Mouse (Mus musculus) kidney, postnatal 0 days (tissue): ENCODE results near the gene Hoxd8. TPM values are rescaled to one million over a fixed set of nuclear protein-coding genes. Genes with fewer than 3 reads are reported as not detected.

ENCODE experiments used
- ATAC-seq: fragments of 200-750 bp; cut with Nextera tagmentation; replicated peaks from 2 replicates; pipeline ENCODE4 v1.8.0; 2017; ENCODE audit warnings: low read depth, moderate number of reproducible peaks, moderate TSS enrichment, moderate library complexity; ENCODE audit not compliant: low FRiP score
- DNase-seq: peaks from one replicate; pipeline ENCODE4 v3.0.0-alpha.2; 2016; ENCODE audit warnings: low spot score
- H3K27ac ChIP-seq: fragments of 300-500 bp; sonication (generic); 2 replicates; pipeline ENCODE4 v1.5.1; 2014; ENCODE audit warnings: mild to moderate bottlenecking
- H3K27me3 ChIP-seq: fragments of 300-500 bp; sonication (generic); 2 replicates; pipeline ENCODE4 v1.6.1; 2014; ENCODE audit warnings: low read length, mixed read lengths; ENCODE audit not compliant: insufficient read depth
- H3K36me3 ChIP-seq: fragments of 300-500 bp; sonication (generic); 2 replicates; pipeline ENCODE4 v1.6.1; 2014; ENCODE audit warnings: low read length, mixed read lengths; ENCODE audit not compliant: insufficient read depth
- H3K4me1 ChIP-seq: fragments of 300-500 bp; sonication (generic); replicated peaks from 2 replicates; pipeline ENCODE4 v1.6.1; 2014; ENCODE audit warnings: antibody characterized with exemption, low read length, mixed read lengths; ENCODE audit not compliant: insufficient read depth
- H3K4me2 ChIP-seq: fragments of 300-500 bp; sonication (generic); 2 replicates; pipeline ENCODE4 v1.6.1; 2014; ENCODE audit warnings: mild to moderate bottlenecking, low read length, moderate library complexity, mixed read lengths
- H3K4me3 ChIP-seq: fragments of 300-500 bp; sonication (generic); replicated peaks from 2 replicates; pipeline ENCODE4 v1.5.1; 2014; ENCODE audit warnings: low read depth, low read length
- H3K9ac ChIP-seq: fragments of 300-500 bp; sonication (generic); 2 replicates; pipeline ENCODE4 v1.6.1; 2014; ENCODE audit warnings: low read depth, low read length
- H3K9me3 ChIP-seq: fragments of 300-500 bp; sonication (generic); replicated peaks from 2 replicates; pipeline ENCODE4 v1.6.1; 2016; ENCODE audit warnings: low read length, inconsistent platforms, mixed read lengths
- CTCF ChIP-seq: IDR thresholded peaks from 2 replicates; pipeline ENCODE4 v1.5.1; 2016; ENCODE audit warnings: antibody characterized with exemption, low read depth, mild to moderate bottlenecking, moderate library complexity
- WGBS: fragments of 180-500 bp; shearing (Covaris S2); extraction: QIAGEN DNeasy Blood & Tissue Kit; methylation state at CpG from one replicate; pipeline ENCODE4 v1.1.7; 2014; 5-methylcytosine and 5-hydroxymethylcytosine counted together
- polyA plus RNA-seq: library from polyadenylated mRNA; unstranded; fragments of >200 nt; fragmentation: Nextera tagmentation; extraction: Ambion mirVana; gene quantifications from 2 replicates; pipeline ENCODE4 v1.2.1, GENCODE M21; 2015

The Hoxd8 gene
- polyA plus RNA-seq, 1 experiment from 2014 or later, result 76.7 TPM

DNA sequence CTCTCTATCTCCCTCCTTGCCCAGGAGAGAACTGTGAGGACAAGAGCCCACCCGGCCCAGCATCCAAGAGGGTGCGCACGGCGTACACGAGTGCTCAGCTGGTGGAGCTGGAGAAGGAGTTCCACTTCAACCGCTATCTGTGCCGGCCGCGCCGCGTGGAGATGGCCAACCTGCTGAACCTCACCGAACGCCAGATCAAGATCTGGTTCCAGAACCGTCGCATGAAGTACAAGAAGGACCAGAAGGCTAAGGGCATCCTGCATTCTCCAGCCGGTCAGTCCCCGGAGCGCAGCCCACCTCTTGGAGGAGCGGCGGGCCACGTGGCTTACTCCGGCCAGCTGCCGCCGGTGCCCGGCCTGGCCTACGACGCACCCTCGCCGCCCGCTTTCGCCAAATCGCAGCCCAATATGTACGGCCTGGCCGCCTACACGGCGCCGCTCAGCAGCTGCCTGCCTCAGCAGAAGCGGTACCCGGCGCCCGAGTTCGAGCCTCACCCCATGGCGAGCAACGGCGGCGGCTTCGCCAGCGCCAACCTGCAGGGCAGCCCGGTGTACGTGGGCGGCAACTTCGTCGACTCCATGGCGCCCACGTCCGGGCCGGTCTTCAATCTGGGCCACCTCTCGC is 42.0 kb downstream of the Hoxd8 start:
- no peaks in the 10 kb centered on the region; the same call in 1 of the 2 replicates for H3K27me3 ChIP-seq

DNA sequence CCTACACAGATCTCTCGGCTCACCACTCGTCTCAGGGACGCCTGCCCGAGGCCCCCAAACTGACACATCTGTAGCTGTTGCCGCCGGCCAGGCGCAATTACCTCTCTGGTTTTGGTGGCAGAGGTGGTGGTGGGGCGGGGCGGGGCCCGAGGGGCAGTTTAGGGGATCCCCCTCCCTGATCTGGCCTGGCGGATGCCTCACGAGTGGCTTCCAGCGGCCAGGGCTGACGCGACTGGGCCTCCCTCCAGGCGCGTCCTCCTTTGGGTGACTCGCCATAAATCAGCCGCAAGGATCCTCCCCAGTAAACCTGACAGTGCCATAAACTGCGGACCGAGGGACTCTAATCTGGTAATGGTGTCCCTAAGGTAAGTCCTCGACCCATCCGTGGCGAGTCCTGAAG is 42.6 kb downstream of the Hoxd8 start:
- H3K27me3 ChIP-seq, result no peaks in the 10 kb centered on the region; the same call in 1 of the 2 replicates
- peak overlapping the region; percentile 43 for H3K27ac ChIP-seq
- DNase-seq (no peak), ATAC-seq (0 out of 2 replicates have a peak, but pooled peaks have one; percentile 9)
- H3K9me3 ChIP-seq, result no peaks in the 10 kb centered on the region
- no peaks in the 10 kb centered on the region for H3K36me3 ChIP-seq
- no peak for TF ChIP-seq CTCF
- H3K4me3 ChIP-seq, result peak overlapping the region; percentile 18; the same call in 1 of the 2 replicates
- peaks cover 17% of the 10 kb centered on the region; the same call in 1 of the 2 replicates for H3K4me1 ChIP-seq
- peak overlapping the region; percentile 48 for H3K9ac ChIP-seq
- WGBS, result 29% methylated on average over 24 of the region's 24 CpGs
- peak overlapping the region; percentile 40 for H3K4me2 ChIP-seq

More for the DNA sequence above, 42.0 kb downstream of the Hoxd8 start:
- H3K9ac ChIP-seq, result peak overlapping the region; percentile 48
- no peaks in the 10 kb centered on the region for H3K9me3 ChIP-seq
- H3K27ac ChIP-seq, result peak overlapping the region; percentile 43
- peak overlapping the region; percentile 40 for H3K4me2 ChIP-seq
- DNase-seq, result no peak
- WGBS, result 20% methylated on average over 57 of the region's 58 CpGs
- H3K4me3 ChIP-seq, result peak overlapping the region; percentile 18
- H3K4me1 ChIP-seq, result peaks cover 17% of the 10 kb centered on the region; the same call in 1 of the 2 replicates
- no peak for TF ChIP-seq CTCF
- no peaks in the 10 kb centered on the region for H3K36me3 ChIP-seq
- ATAC-seq, result no peak

DNA sequence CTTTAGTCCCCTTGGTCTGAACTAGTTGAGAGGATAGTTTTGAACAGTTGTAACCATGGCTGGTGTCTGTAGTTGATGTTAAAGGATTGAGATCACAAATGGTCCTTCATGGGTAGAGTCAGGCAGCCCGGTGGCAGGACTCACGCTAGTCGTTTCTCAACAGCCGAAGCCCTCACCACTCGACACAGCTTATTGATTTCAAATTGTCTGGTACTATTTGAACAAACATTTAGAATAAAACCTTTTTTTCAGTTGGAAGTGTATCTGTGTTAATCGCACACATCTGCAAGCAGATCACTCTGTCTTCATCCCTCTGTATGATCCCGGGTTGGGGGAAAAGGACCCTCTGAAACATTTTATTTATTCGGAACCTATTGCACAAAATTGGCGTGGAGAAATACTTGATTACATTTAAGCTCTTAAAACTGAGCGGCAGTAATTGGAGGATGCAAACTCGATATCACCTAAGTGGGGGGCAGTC is 43.3 kb downstream of the Hoxd8 start:
- Histone ChIP-seq H3K9me3 (no peaks in the 10 kb centered on the region), H3K4me1 (peaks cover 17% of the 10 kb centered on the region; the same call in 1 of the 2 replicates), H3K27ac (no peak overlapping the region), H3K36me3 (no peaks in the 10 kb centered on the region), H3K9ac (0 out of 2 replicates have a peak overlapping the region, but pooled peaks have one; percentile 24), H3K27me3 (no peaks in the 10 kb centered on the region; the same call in 1 of the 2 replicates), H3K4me2 (0 out of 2 replicates have a peak overlapping the region, but pooled peaks have one; percentile 40), H3K4me3 (peak overlapping the region; percentile 12; the same call in 1 of the 2 replicates)
- no peak for ATAC-seq
- DNase-seq, result no peak
- no peak for TF ChIP-seq CTCF
- WGBS, result 72% methylated on average over 11 of the region's 11 CpGs

DNA sequence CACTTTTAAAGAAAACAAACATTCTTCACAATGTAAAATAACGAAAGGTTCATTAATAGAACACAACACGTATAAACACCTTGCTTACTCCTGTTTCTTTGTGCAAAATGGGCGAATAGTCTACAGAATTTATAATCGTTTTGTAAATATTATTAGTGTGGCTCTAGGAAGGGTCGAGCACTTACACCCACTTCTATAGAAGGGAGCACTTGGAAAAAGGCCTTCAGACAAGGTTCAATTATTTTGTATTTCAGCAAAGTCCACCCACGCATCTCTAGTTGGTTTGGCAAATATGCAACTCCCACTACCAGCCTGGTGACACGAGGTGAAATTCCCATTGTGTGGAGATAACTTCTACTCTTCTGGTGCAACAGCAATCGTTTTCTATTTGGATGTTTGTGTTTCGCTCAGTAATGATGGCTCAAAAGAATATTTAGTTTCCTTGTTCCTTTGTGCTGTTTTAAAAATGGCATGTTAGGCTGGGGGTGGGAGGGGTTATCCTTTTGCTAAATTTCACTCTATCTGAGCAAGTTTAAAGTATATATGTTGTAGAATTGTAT is 44.1 kb downstream of the Hoxd8 start:
- Histone ChIP-seq H3K9ac (0 out of 2 replicates have a peak overlapping the region, but pooled peaks have one; percentile 24), H3K36me3 (no peaks in the 10 kb centered on the region), H3K4me1 (peaks cover 17% of the 10 kb centered on the region; the same call in 1 of the 2 replicates), H3K4me2 (peak overlapping the region; percentile 40; the same call in 1 of the 2 replicates), H3K4me3 (no peak overlapping the region), H3K27me3 (no peaks in the 10 kb centered on the region; the same call in 1 of the 2 replicates), H3K27ac (peak overlapping the region; percentile 51; the same call in 1 of the 2 replicates), H3K9me3 (no peaks in the 10 kb centered on the region)
- no peak for ATAC-seq
- WGBS, result 49% methylated on average over 9 of the region's 9 CpGs
- no peak for TF ChIP-seq CTCF
- DNase-seq, result no peak

DNA sequence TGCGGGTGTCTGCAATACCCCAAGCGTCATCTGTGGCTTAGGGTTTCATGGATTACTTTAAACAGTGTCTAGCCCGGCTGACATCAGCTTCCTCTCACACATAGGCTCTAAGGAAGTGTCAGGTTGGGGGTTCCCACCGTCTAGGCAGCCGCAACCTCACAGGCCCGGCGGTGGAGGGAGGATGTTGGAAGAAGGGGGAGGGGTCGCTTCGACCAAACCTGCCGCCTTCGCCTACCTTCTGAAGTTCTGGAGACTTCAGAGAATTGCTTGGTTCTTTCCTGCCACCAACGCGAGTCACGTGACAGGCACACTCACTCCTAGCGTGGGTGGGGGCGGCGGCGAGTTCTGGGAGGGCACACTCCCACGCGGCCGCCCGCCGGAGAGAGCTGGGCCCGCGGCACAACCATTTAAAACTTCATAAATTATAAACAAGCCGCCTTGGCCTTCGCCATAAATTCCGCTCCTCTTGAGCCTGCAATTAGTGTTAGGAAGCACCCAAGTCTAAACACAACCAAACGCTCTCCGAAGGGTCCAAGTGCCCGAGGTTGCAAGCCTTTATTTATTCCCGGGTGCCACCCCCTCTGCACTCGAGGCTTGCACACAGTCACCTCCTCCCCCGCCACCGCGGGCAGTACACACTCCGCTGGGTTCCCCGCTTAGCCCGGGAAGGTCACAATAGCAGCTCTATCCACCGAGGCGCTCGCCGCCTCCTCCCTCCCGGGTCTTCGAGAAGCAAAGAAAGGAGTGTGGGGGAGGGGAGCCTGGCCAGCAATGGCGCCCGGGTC is 45.1 kb downstream of the Hoxd8 start:
- H3K27ac ChIP-seq, result peak overlapping the region; percentile 51
- H3K36me3 ChIP-seq, result no peaks in the 10 kb centered on the region
- 1% methylated on average over 47 of the region's 47 CpGs for WGBS
- H3K9ac ChIP-seq, result peak overlapping the region; percentile 51
- peak overlapping the region; percentile 76 for H3K4me2 ChIP-seq
- no peak for TF ChIP-seq CTCF
- peak overlapping the region; percentile 35 for H3K4me3 ChIP-seq
- ATAC-seq (peak; percentile 83), DNase-seq (peak; percentile 91)
- no peaks in the 10 kb centered on the region for H3K9me3 ChIP-seq
- H3K4me1 ChIP-seq, result peaks cover 17% of the 10 kb centered on the region; the same call in 1 of the 2 replicates
- no peaks in the 10 kb centered on the region; the same call in 1 of the 2 replicates for H3K27me3 ChIP-seq
